Mouse (Mus musculus) spleen, adult 2 months (tissue): Measurements from ENCODE around the gene Stt3b.

Experiments
- CTCF ChIP-seq: fragments of 200-500 bp; IDR thresholded peaks from 2 replicates; pipeline ENCODE4 v1.5.1; 2011; ENCODE audit warnings: mild to moderate bottlenecking, inconsistent platforms; ENCODE audit not compliant: insufficient read depth, insufficient read length, insufficient replicate concordance; ENCODE audit errors: extremely low read depth
- POLR2A ChIP-seq: fragments of 200-500 bp; IDR thresholded peaks from 2 replicates; pipeline ENCODE4 v1.6.1; 2011; ENCODE audit warnings: low read depth, low read length, inconsistent platforms

- TF ChIP-seq CTCF (no peak), POLR2A (no peak)
Observed at GRCm38 (mm10) chr9:115304149-115304548, 6.1 kb downstream of the Stt3b start.
